Comparison of ENCODE assay signal across 8 mouse cellular contexts in the genomic region with DNA sequence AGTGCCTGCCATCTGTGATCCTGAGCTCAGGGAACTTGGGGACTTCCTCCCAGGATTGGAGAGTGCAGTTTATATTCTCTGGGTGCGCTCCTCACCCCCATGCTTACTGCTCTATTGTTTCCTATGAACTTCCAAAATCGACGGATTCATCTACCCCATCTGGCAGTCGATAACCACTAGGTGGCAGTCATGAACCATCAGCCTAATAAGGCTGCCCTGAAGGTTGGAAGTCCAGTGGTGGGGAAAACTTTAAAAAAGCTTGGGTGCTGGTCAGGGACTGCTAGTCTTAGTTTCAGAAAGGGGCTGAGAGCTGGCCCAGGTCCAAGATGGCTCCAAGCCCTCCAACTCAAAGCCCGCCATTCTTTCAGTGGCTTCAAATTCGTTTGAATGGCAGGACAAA. TPM values are rescaled to one million over a fixed set of nuclear protein-coding genes. Genes with fewer than 3 reads are reported as not detected.
DNase-seq lines count a peak whose midpoint lies in the region.

No protein-coding gene starts in this region.

- intact Hi-C loops in heart, postnatal 10 days (cut with DNase I): loop anchor here (1.0 to 5.0 kb wide), 3 partner anchors 155 to 423 kb away; no protein-coding TSS in a partner anchor

- peak; percentile 57 for DNase-seq in gastrocnemius, adult 18-20 months (ENCODE audit: low spot score)
- DNase-seq in gastrocnemius, postnatal 25 days: no peak
- DNase-seq in adrenal gland, postnatal 10 days: peak; percentile 85
- peak; percentile 79 for DNase-seq in embryo, embryonic 9.5 days (ENCODE audit: extremely low spot score)
- DNase-seq in heart, postnatal 10 days: peak; percentile 68 to 84
- peak; percentile 27 for DNase-seq in layer of hippocampus, adult 9-11 months
- DNase-seq in lung, postnatal 14 days: peak; percentile 83
- peak; percentile 62 for DNase-seq in right cerebral cortex, adult 18-20 months

RNA-seq across cellular contexts. Expression of gene Isg20, which starts 11.1 kb away (rescaled TPM):
- 1 to 10 TPM; 1.3 to 1.9 TPM for total RNA-seq in gastrocnemius, adult 18-20 months (2021)
- 1 to 10 TPM in 1 of 2 experiments, under 1 TPM in 1; 0.69 to 3.2 TPM for total RNA-seq in gastrocnemius, postnatal 25 days (2021)
- 1 to 10 TPM; 6.5 to 8.8 TPM for total RNA-seq in adrenal gland, postnatal 10 days (2021)
- total RNA-seq in heart, postnatal 10 days (2021): 1 to 10 TPM; 5.4 to 5.5 TPM

RNA-seq across cellular contexts. Expression of gene Aen, which starts 28.6 kb away (rescaled TPM):
- total RNA-seq in gastrocnemius, adult 18-20 months (2021): 10 to 100 TPM; 51.1 to 52.9 TPM
- 10 to 100 TPM; 42.4 to 44.6 TPM for total RNA-seq in gastrocnemius, postnatal 25 days (2021)
- total RNA-seq in adrenal gland, postnatal 10 days (2021): 10 to 100 TPM; 23.3 to 26.6 TPM
- 10 to 100 TPM; 33.1 to 35.7 TPM for total RNA-seq in heart, postnatal 10 days (2021)
